Mouse (Mus musculus) heart, postnatal 0 days (tissue): ENCODE measurements around the gene Nfix. TPM values are rescaled to one million over a fixed set of nuclear protein-coding genes. Genes with fewer than 3 reads are reported as not detected.

ENCODE experiments used
- ATAC-seq: fragments of 200-750 bp; cut with Nextera tagmentation; 2 replicates; pipeline ENCODE4 v1.8.0; 2017; ENCODE audit warnings: low read depth, moderate number of reproducible peaks, moderate library complexity; ENCODE audit not compliant: insufficient read depth
- DNase-seq: peaks from one replicate; pipeline ENCODE4 v3.0.0-alpha.2; 2016; ENCODE audit warnings: low spot score
- H3K27ac ChIP-seq: fragments of 300-500 bp; sonication (generic); 2 replicates; pipeline ENCODE4 v1.5.1; 2014; ENCODE audit warnings: low read depth, mild to moderate bottlenecking
- H3K27me3 ChIP-seq: fragments of 300-500 bp; sonication (generic); 2 replicates; pipeline ENCODE4 v1.6.1; 2014; ENCODE audit warnings: low read length, mixed read lengths; ENCODE audit not compliant: control insufficient read depth, insufficient read depth
- H3K36me3 ChIP-seq: fragments of 300-500 bp; sonication (generic); replicated peaks from 2 replicates; pipeline ENCODE4 v1.6.1; 2014; ENCODE audit warnings: low read length, mixed read lengths; ENCODE audit not compliant: control insufficient read depth, insufficient read depth
- H3K4me1 ChIP-seq: fragments of 300-500 bp; sonication (generic); 2 replicates; pipeline ENCODE4 v1.6.1; 2014; ENCODE audit warnings: antibody characterized with exemption; ENCODE audit not compliant: control insufficient read depth, insufficient read depth
- H3K4me2 ChIP-seq: fragments of 300-500 bp; sonication (generic); 2 replicates; pipeline ENCODE4 v1.6.1; 2014; ENCODE audit warnings: low read depth, mild to moderate bottlenecking, low read length, moderate library complexity
- H3K4me3 ChIP-seq: fragments of 300-500 bp; sonication (generic); 2 replicates; pipeline ENCODE4 v1.5.1; 2014; ENCODE audit warnings: low read depth, low read length
- H3K9ac ChIP-seq: fragments of 300-500 bp; sonication (generic); replicated peaks from 2 replicates; pipeline ENCODE4 v1.6.1; 2014; ENCODE audit warnings: low read depth, low read length, mixed read lengths
- H3K9me3 ChIP-seq: fragments of 300-500 bp; sonication (generic); replicated peaks from 2 replicates; pipeline ENCODE4 v1.6.1; 2016; ENCODE audit warnings: low read length; ENCODE audit not compliant: control insufficient read depth
- CTCF ChIP-seq: IDR thresholded peaks from 2 replicates; pipeline ENCODE4 v1.5.1; 2016; ENCODE audit warnings: antibody characterized with exemption, control low read depth, low read depth
- EP300 ChIP-seq: IDR thresholded peaks from 2 replicates; pipeline ENCODE4 v1.6.1; 2016; ENCODE audit warnings: antibody characterized with exemption, low read depth
- WGBS: fragments of 180-500 bp; shearing (Covaris S2); extraction: QIAGEN DNeasy Blood & Tissue Kit; methylation state at CpG from one replicate; pipeline ENCODE4 v1.1.7; 2014; 5-methylcytosine and 5-hydroxymethylcytosine counted together
- polyA plus RNA-seq: library from polyadenylated mRNA; unstranded; fragments of >200 nt; fragmentation: Nextera tagmentation; extraction: Ambion mirVana; gene quantifications from 2 replicates; pipeline ENCODE4 v1.2.1, GENCODE M21; 2015
- total RNA-seq: library from RNA; depleted of rRNA; stranded (reverse); fragments of >200 nt; gene quantifications from 2 replicates; pipeline ENCODE4 v1.2.3, GENCODE M21; 2014; ENCODE audit warnings: low replicate concordance

Gene Nfix
- total and polyA plus RNA-seq, 2 experiments from 2014 or later, result 18.2 to 41.9 TPM

DNA sequence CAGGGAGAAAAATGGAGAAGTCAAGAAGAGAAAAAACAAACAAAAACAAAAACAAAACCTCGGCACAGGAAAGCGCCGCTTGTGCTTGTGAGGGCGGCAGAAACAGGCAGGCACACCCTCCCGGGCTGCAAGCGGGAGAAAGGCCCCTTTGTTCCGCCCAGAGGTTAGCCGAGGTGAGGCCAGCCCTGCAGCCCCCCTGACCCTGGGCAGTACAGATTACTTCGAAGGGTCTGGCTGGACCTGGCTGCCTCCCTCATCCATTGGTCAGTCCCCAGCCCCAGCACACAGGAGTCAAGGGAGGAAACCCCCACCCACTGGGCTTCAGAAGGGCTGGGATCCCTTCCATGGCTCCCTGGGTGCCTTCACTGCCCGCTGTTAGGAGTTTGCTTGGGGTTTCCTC, 61.9 kb downstream of the Nfix start:
- Histone ChIP-seq H3K36me3 (no peaks in the 10 kb centered on the region), H3K27me3 (no peaks in the 10 kb centered on the region), H3K9me3 (no peaks in the 10 kb centered on the region), H3K4me3 (no peak overlapping the region), H3K4me2 (no peak overlapping the region), H3K9ac (no peak overlapping the region), H3K27ac (no peak overlapping the region), H3K4me1 (peaks cover 67% of the 10 kb centered on the region)
- no peak for TF ChIP-seq CTCF
- no peak for TF ChIP-seq EP300
- DNase-seq, result no peak
- WGBS, result 50% methylated on average over 10 of the region's 10 CpGs
- ATAC-seq, result no peak

DNA sequence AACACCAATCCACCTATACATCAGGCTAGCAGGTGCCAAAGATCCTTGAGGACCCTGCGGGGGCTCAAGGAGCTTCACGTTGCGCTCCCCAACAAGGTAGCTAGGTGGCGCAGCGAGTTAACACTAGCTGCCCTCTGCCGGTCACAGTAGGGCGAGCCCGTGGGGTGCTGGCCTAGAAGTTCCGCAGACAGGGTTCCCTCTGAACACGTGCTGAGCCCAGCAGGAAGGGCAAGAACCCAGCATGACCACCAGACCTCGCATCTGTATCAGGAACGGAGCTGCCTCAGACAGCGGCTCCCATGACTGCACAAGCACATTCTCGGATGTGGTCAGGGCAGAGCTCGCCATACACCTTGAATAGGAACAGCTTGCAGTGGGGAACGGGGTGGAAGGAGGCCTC, 62.5 kb downstream of the Nfix start:
- no peaks in the 10 kb centered on the region for H3K36me3 ChIP-seq
- H3K9ac ChIP-seq, result no peak overlapping the region
- peak overlapping the region; percentile 45 for H3K4me2 ChIP-seq
- H3K4me1 ChIP-seq, result peaks cover 66% of the 10 kb centered on the region
- WGBS, result 5% methylated on average over 16 of the region's 16 CpGs
- no peaks in the 10 kb centered on the region for H3K27me3 ChIP-seq
- peak; percentile 57; the same call in 1 of the 2 replicates for ATAC-seq
- TF ChIP-seq EP300 (no peak), CTCF (peak; percentile 98)
- 0 out of 2 replicates have a peak overlapping the region, but pooled peaks have one; percentile 2 for H3K4me3 ChIP-seq
- H3K27ac ChIP-seq, result no peak overlapping the region
- no peaks in the 10 kb centered on the region for H3K9me3 ChIP-seq
- DNase-seq, result peak; percentile 84

DNA sequence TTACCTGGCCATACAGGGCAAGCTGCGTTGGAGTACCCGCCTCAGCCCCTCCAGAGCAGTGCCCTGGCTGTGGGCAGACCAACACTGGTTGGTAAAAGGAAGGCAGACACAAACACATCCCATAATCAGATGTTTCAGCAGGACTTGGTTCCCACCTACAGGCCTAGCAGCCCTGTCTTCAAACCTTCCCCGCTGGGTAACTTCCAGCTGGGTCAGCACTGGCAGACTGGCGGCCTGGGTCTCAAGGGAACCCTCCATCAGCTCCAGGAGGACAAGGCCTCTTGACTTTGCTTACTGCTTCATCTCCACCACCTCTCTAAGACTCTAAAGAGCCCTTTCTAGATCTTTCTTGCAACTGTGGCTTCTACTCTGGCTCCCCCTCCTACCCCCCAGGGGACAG, 63.6 kb downstream of the Nfix start:
- Histone ChIP-seq H3K36me3 (no peaks in the 10 kb centered on the region), H3K4me1 (peaks cover 69% of the 10 kb centered on the region), H3K4me2 (no peak overlapping the region), H3K27me3 (no peaks in the 10 kb centered on the region), H3K27ac (peak overlapping the region; percentile 69; the same call in 1 of the 2 replicates), H3K4me3 (no peak overlapping the region), H3K9ac (no peak overlapping the region), H3K9me3 (no peaks in the 10 kb centered on the region)
- no peak for ATAC-seq
- WGBS, result 96% methylated on average over 4 of the region's 4 CpGs
- TF ChIP-seq CTCF, result no peak
- TF ChIP-seq EP300, result no peak
- no peak for DNase-seq

DNA sequence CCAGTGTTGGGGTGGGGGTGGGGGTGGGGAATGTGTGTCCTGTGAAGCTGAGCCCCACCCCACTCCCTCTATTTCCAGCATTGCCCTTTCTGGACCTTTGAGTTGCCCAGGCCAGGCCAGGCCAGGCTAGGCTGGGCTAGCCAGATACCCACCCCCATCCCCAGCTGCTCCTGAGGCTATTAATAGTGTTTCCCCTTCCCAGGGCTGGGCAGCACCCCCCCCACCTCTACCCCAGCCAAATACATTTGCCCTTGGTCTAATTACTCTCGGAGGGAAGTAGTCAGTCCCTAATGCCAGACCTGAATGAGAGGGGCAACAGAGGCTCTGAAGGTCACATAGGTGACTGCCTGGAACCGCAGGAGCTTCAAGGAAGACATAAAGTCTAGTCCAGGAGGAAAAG, 64.5 kb downstream of the Nfix start:
- H3K27me3 ChIP-seq, result no peaks in the 10 kb centered on the region
- no peak overlapping the region for H3K4me2 ChIP-seq
- 0 out of 2 replicates have a peak overlapping the region, but pooled peaks have one; percentile 11 for H3K9ac ChIP-seq
- no peaks in the 10 kb centered on the region for H3K9me3 ChIP-seq
- 19% methylated on average over 2 of the region's 2 CpGs for WGBS
- TF ChIP-seq CTCF, result no peak
- no peak for TF ChIP-seq EP300
- no peaks in the 10 kb centered on the region for H3K36me3 ChIP-seq
- H3K4me1 ChIP-seq, result peaks cover 71% of the 10 kb centered on the region
- peak overlapping the region; percentile 69 for H3K27ac ChIP-seq
- peak; percentile 74 for ATAC-seq
- peak; percentile 66 for DNase-seq
- no peak overlapping the region for H3K4me3 ChIP-seq

DNA sequence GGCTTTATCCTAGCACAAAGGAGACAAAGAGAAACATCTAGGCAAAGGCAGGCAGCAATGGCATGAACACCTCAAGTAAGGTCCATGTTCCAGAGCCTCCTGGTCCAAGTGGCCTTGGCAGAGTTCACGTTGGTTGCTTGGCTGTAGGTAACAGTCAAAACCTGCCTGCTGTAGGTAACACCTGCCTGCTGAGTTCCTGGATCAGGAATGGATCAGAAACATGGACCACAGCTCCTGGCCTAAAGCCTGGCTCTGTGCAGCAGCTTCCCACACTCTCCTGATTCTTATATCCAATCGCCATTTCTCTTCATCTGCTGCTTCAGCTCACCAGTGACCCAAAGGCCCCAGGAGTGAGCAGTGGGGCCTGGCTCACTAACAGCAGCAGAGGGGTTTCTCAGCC, 65.5 kb downstream of the Nfix start:
- no peaks in the 10 kb centered on the region for H3K9me3 ChIP-seq
- DNase-seq (no peak), ATAC-seq (no peak)
- no peak overlapping the region for H3K9ac ChIP-seq
- H3K4me3 ChIP-seq, result no peak overlapping the region
- no peaks in the 10 kb centered on the region for H3K36me3 ChIP-seq
- H3K27me3 ChIP-seq, result no peaks in the 10 kb centered on the region
- 73% methylated on average over 2 of the region's 2 CpGs for WGBS
- H3K27ac ChIP-seq, result no peak overlapping the region
- no peak for TF ChIP-seq EP300
- no peak for TF ChIP-seq CTCF
- H3K4me2 ChIP-seq, result no peak overlapping the region
- peaks cover 77% of the 10 kb centered on the region for H3K4me1 ChIP-seq

DNA sequence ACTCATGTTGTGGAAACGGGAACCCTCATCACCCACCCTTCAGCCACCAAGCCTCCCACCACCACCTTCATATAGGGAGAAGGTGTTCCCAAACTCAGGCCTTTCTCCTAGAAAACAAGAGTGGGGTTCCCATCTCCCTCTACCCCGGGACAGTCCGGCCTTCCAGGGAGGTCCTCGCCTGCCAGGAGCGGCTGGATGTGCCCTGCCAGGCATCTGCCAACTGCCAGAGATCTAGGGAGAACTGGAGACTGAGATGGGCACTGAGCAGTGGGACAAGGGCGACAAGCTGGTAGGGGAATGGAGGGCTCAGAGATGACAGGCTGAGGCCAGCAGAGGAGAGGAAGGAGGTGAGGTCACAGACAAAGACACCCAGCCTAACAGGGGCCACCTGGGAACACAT, 66.2 kb downstream of the Nfix start:
- no peak overlapping the region for H3K4me3 ChIP-seq
- ATAC-seq, result no peak
- H3K4me2 ChIP-seq, result no peak overlapping the region
- H3K9ac ChIP-seq, result no peak overlapping the region
- H3K36me3 ChIP-seq, result no peaks in the 10 kb centered on the region
- no peak for DNase-seq
- TF ChIP-seq EP300 (no peak), CTCF (no peak)
- WGBS, result 88% methylated on average over 6 of the region's 6 CpGs
- no peak overlapping the region for H3K27ac ChIP-seq
- no peaks in the 10 kb centered on the region for H3K27me3 ChIP-seq
- peaks cover 73% of the 10 kb centered on the region for H3K4me1 ChIP-seq
- no peaks in the 10 kb centered on the region for H3K9me3 ChIP-seq
